Mouse (Mus musculus): Measurements from ENCODE around the gene Slxl1.
"Not testable (repeated sequence)": the region's sequence is repeated elsewhere in the genome, so short reads cannot be mapped to it uniquely, and the experiment has no call there.

The Slxl1 gene

GRCm38 (mm10) chrX:55226576-55226975 is at the start of gene Slxl1:
Gene Slxl1, plus strand, starts transcription at chrX:55226876.
- DNase-seq, result not testable (repeated sequence)
